Mouse (Mus musculus): ENCODE measurements around the gene Bcas3.

Bcas3 gene

DNA sequence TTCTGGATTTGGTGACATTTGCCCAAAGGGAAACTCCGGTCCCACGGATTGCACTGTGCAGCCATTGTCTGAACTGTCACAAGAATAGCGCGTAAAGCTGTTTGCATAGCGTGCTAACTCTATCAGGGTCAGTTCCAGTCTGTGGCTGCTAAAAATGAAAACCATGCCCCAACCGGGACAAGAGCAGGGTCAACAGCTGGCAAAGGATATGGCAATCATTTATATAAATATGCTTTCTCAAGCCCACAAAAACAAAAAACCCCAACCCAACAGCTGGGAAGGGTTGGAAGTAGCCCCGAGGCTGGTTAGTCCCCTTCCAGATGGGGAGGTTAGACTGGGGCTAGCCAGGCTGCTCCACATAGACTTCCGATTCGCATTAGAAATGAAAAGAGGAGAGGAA, 314.8 kb downstream of the Bcas3 start:
- no peak for DNase-seq (ENCODE audit: low spot score)

DNA sequence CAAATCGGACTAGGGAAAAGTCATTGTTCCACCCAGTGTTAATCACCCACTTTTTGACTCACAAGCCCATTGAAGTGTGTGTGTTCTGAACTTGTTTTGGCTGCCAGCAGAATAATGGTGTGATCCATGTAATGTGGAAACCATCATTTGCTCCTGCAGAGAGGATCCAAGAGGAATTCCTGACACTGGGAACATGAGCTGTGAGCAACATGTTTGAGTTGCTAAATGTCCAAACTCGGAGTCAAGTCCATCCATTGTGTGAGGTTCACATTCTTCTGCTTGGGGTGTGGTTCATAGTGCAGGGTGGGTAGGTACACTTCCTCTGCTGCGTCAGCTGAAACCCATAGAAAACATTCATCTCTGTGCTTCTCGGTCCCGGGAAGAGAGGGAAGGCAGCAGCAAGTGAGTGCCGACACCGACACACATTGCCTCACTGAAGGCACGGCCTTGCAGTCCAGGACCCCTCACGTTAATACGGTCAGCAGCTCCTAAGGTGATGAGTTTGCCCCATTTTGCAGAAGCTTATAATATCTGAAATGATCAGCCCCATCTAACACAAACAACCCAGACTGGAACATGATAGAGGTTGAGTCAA, 320.0 kb downstream of the Bcas3 start:
- no peak for DNase-seq (ENCODE audit: low spot score)

DNA sequence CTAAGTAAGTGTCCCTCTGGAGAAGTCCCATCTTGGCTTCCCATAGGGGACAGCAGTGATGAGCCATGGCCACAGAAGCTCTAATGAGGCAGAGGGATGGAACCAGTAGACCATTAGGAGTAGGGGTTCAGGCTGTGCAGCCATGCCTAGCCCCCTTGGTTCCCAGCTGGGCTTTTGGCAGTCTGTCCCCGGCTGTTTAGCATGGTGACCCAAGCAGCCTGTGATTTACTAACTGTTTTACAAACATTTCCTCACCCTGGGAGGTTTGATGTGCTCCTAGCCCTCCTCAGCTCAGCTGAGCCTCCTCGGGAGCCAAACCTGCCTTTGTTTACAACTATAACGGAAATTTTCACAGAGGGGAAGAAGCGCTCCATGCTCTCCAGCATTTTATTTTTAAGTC, 322.3 kb downstream of the Bcas3 start:
- no peak for DNase-seq (ENCODE audit: low spot score)

DNA sequence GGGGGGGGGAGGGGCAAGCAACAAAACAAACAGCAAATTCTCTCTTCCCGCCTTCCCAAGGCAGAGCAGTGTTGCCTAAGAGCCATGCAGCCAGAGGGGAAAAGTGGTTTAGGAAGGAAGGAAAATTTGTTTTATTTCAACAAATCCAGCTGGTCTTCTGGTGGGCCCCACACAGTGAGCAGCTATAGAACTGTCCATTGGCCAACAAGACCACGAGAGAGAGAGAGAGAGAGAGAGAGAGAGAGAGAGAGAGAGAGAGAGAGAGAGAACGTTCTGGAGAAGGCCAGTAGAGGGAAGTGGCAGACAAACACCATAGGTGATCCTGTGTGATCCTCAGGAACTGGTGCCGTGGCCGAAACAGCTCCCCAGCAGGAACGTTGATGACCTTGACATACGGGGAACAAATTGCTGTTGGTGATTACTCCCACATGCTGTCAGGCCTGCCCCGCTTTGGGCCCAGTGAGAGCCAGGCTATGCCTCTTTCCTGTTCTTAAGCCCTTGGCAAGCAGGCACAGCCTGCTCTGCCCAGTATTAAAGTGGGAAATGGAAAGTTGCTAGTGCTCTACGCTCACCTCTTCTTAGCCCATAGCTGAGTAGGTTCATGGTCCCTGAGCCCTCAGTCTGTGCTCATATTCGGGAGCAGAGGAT, 323.5 kb downstream of the Bcas3 start:
- no peak for DNase-seq (ENCODE audit: low spot score)

DNA sequence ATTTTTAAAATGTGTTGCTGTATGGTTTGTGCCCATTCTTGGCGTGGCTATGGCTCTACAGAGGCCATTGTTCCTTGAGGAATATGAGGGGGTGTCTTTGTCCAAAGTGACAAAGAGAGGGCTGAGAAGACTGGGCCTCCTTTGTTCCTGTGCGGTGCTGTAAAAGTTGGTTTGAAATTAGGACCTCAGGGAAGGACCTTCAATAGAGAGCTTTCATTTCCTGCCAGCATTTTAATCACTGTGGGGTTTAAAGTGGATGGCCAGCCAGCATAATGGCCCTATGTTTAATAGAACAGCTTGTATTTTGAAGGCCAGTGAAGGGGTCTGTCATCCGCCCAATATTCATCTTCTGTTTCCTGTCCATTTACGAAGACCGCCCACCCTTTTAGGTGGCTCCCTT, 325.7 kb downstream of the Bcas3 start:
- peak; percentile 15 for DNase-seq (ENCODE audit: low spot score)

DNA sequence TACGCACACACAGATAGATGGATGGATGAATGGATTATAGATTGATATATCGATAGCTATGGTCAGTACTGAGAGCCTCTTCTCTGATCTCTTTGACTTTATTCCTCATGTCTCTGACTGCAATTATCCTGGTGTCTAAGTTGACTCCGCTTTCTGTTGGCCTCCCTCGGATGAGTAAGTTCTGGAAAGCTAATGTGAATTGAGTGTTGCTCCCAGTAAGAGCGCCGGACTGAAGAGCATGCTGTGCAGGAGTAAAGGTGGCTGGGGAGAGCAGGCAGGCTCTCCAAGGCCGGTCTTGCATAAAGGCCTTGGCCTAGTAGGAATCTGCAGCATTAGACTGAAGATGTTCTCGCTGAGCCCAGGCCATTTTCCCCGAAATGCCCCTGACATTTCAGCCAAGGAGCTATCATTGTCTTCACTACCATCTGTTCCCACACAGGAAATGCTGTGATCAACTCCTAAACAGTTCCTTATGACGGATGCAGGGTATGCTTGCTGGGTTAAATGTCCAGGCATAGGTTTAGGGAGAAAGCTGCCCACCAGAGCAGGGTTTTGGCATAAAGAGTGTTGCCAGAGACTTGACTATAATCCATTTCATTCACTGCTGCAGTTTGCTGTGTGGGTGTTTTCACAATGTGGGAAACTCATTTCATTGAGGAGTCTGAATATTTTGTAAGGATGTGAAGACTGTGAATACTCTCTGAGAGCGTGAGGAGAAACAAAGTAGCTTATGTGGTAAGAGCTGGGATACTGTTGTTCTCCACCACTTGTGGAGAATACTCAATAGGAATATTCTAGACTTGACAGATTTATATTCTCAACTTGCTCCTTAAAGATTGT, 328.8 kb downstream of the Bcas3 start:
- no peak for DNase-seq (ENCODE audit: low spot score)

DNA sequence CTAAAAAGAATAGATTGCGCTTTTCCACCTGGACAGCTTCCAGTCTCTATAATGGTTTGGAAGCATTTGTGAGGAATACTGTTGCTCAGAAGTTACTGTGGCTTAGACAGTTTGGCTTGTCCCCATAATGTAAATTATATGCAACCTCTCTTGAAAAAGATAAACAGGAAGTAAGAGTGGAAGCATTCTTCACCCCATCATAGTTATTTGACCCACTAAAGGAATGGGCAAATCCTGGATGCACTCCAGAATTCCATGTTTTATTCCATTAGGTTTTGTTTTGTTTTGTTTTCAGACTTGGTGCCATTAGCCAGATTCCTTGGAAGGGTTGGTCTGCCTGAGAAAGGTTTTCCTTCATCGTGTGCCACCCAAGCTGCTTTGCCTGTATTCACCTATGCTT, 332.0 kb downstream of the Bcas3 start:
- DNase-seq (ENCODE audit: low spot score): no peak

DNA sequence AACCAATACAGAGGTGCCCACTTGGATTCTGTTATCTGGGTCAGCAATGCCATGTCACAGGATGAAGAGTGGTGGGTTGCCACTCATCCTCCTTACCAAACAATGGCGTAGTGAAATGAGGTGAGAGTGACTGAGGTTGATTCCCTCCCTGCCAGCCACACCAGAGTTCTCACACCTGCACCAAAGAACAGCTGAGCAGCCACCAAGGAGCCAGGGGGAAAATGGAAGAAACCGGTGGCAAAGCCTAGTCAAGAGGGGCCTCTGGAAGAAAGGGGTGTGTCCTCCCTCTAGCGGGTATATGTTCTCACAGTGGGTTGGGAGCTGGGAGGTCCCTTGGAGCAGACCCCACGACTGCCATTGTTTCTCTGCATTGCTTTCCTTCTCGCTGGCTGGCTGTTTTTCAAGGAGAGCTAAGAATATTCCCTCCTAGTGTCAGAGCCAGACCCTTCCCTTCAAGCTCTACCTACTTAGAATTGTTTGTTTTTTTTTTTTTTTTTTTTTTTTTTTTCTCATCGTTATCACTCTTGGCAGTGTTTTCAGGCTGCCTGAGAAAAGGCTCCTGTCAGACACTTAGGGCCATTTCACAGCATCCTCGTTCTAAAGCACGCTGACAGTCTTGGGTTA, 335.0 kb downstream of the Bcas3 start:
- DNase-seq (ENCODE audit: low spot score): no peak

DNA sequence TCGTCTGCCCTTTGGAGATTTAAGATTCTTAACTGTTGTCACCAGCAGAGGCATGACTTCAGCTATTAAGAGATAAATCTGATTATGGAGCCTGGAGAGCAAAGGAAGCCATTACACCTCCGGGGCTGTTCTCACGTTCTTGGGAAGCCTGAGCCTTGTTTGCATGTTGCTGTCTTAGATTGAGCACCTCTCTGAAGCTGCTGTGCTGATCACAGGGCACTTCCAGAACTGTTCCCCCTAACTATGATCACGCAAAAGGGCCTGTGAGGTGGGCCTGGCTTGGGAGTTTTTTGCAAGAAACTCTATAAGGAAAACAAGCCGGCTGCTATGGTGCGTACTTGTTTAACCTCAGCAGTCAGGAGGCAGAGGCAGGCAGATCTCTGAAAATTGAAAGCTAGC, 335.5 kb downstream of the Bcas3 start:
- DNase-seq (ENCODE audit: low spot score): no peak

DNA sequence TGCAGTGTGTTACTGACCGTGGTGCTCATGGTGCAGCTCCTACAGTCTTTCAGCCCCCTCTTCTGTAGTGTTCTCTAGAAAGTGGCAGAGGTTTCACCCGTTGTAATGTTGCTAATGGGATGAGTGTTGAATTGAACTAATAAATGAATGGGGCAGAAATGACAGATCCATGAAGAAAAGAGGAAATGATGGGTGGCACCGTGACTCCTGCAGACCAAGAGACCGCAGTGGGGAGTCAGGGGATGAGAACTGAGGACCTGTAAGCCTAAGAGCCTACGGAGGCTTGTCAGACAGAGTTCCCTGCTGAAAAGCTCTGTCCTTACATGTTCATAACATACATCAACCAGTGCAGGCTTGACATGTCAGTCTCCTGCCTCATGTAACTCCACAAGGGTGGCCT, 336.3 kb downstream of the Bcas3 start:
- DNase-seq (ENCODE audit: low spot score): no peak

DNA sequence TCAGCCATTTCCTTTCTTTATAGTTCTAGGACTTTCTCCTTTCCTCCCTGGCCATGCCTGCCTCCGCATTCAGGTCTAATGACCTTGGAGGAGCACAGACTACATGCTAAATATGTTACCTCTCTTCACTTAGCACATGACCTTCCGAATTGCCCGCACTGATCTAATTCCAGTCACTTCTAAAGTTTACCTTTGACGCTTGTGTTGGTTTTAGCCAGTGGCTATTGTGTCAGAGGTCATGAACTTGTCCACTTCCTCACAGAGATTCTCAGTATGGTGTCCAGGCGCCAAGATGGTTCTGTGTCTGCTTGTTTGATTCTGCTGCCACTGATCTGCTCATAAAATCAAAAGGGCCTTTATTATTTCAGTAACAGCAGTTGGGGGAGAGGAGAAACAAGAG, 338.3 kb downstream of the Bcas3 start:
- DNase-seq (ENCODE audit: low spot score): no peak

DNA sequence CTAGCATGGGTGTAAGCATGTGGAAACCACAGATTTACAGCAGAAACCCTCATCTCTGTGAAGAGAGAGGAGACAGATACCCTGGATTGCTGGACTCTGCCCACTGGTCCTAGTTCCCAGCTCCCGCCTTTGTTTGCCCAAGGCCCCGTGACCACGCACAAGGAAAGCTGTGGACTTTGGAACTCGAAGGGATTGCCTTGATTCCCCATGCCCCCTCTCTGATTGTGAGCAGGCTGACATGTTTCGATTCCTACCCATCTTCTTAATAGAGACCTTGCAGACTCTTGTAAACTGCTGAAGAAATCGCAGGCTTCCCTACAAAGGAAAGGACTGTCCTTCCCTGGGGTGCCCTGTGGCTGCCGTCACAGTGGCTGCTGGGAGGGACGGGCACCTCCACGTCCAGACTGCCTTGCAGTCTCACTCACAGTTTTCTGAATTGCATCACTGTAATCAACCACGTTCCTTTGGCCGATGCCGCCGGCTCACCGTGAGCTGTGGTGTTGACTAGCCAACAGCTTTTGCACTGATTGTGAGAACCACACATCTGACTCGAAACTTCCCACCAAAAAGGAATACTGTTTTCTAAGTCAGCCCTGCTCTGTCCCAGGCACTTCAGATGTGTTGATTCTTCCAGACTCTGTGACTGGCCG, 342.8 kb downstream of the Bcas3 start:
- no peak for DNase-seq (ENCODE audit: low spot score)

DNA sequence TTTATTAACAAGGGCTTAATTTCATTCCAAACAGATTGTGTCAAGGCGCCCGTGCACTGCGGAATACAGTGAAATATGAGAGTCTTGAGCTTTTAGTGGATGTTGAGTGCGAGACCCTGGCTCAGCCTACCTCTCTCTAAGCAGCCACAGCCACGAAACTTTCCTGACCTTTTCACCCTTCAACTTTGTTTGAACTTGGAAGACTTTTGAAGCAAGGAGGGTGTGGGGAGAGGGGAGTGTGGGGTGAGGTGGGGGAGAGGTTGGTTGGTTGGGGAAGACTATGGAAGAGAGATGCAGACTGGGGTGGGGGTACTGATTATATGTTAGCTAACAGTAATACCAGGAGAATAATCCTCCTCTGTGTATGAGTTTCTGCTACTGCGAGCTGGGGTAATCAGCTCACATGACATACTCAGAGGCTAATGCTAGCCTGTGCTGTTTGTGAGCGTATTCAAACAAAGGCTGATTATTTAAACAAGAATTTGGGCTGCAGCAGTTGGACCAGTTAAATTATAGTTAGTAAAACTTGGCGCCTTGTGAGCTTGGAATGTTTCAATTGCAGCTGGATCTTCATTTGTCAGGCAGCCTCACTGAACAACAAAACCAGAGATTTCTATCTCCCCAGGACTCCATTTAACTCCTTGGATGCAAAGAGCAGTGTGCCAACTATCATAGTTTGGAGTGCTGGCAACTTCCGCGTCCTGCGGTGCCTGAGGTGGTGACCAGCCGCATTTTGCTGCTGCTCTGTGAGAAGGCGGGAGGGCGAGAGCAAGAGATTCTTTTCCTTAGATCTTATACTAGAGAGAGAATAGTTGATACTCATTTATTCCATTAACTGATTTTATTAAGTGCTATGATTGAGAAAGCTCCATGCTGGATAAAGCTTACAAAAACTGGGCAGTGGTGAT, 343.8 kb downstream of the Bcas3 start:
- no peak for DNase-seq (ENCODE audit: low spot score)

DNA sequence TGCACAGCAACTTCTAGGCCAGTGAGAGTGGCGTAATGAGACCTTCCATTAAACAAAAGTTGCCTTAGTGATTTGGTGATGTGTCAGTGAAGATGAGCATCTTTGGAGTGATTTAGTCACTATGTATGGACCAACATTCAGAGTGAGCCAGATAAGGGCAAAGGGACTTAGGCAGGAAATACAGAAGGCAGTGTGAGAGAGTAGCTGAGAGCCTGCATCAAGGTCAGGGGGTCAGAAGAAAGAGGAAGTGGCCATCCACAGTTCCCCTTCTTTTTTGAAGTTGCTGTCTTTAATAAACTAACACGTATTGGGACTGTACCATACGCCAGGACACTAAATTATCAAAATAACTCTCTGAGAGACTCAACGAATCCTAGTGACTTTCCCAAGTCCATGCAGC, 344.5 kb downstream of the Bcas3 start:
- no peak for DNase-seq (ENCODE audit: low spot score)

DNA sequence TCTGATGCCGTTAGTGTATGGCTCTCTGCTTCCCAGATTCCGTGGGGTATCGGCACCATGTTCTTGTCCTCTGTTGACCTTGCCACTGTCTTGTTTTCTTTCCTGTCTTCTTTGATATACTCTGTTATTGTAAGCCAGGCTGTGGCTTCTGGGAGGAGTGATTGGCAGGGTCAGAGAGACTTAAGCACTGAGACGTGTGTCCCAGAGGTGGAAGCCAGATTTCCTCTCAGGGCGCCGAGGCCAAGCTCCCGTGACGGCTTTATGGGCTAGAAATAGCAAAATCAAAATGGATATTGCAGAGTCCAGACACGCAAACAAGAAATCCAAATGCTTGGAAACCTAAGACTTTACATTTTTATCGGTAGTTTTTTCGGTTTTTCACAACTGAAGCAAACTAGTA, 345.3 kb downstream of the Bcas3 start:
- no peak for DNase-seq (ENCODE audit: low spot score)

DNA sequence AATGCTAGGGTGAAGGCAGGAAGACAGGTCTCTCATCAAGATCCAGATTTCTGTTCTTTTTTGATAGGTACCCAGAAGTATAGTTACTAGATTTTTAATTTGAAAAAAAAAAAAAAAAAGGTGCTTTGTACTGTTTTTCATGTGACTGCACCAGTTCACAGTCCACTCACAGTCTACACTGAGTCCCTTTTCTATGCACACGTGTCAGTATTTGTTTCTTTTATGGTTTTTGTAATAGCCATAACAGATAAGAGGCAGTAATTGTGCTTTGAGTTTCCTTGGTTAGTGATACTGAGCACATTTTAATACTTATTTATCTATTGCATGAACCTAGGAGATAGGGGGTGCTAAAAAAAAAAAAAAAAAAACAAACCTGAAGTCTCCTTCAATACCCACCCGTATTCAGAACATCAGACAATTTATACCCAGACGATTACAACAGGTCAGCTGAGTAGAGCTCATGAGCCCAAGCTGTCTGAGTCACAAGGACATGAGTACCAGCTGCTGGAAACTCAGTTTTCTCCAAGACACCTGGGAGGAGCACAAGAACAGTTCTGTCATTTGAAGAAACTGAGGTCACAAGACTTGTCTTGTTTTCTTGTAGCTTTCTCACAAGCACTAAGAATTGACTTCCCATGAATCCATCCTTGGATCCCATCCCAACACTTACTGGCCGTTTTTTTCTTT, 351.2 kb downstream of the Bcas3 start:
- DNase-seq (ENCODE audit: low spot score): no peak

DNA sequence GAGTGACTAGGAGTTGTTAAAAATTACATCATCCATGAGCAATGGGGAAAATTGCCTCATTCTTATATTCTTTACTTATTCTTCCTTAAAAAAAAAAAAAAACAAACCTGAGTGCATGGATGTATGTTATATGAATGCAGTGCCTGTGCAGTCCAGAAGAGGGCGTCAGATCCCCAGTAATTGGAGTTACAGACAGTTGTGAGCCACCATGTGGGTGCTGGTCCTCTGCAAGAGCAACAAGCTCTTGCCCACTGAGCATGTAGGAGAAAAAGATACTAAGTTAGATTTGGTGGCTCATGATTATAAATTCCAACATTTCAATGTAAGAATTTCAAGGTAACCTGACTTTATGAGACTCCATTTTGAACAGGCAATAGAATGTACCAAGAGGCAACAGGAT, 353.7 kb downstream of the Bcas3 start:
- DNase-seq (ENCODE audit: low spot score): no peak

DNA sequence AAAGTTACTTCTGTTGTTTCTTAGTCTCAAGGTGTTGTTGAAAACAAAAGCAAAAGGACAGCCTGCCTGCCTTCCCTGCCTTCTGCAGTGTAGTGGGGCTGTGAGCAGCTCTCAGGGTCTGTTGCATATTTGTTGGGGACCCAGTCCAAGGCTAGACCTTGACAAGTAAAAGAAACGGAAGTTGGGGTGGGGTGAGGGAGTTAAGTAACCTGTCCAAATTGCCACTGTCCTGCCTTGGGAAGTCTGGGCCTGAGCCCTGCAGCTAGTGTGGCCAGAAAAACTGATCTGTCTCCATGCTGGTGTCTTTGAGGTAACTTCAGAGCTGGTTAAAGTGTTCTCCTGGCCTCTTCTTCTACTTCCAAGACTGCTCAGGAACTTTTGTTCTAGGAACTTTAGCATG, 354.5 kb downstream of the Bcas3 start:
- no peak for DNase-seq (ENCODE audit: low spot score)

DNA sequence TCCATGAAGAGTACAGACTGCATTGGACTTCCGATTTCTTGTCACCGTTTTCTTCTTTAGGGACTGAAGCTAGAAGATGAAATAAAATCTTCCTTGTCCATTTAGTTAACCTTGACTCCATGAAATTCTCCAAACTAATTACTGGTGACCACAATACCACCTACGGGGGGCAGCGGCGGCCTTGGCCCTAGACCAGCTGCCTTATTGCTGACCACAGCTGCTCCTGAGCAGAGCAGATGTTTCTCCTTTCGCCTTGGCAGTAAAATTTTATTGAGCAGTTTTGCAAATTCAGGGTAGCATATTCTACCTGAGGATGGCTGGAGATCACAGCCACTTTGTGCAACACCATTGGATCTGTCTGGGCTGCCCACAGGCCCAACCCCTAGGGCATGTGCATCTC, 356.2 kb downstream of the Bcas3 start:
- no peak for DNase-seq (ENCODE audit: low spot score)

DNA sequence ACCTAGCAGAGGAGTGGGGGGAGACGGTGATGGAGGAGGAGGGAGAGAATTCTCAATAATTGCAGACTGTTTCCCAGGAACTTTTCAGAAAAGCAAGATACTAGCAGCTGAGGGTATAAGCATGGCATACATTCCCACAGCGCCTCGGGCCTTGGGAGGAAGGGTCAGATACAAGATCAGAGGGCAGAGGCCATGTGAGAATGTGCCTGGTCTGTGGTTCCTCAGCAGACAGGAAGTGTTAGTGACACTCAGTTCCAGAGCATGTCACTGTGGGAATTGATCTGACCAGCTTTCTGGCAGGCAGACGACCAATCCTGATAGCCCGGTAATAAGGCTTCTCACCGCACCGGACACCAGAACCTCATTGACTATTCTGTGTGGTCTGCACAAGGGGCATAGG, 357.2 kb downstream of the Bcas3 start:
- no peak for DNase-seq (ENCODE audit: low spot score)
